Mouse (Mus musculus): ENCODE results near the gene Ano6.

- TF ChIP-seq CTCF (IDR thresholded peaks at IDR 0.05; ENCODE audit: extremely low read depth, insufficient read depth, insufficient read length, insufficient replicate concordance) (peak; percentile 87), POLR2A (IDR thresholded peaks at IDR 0.05; ENCODE audit: low read depth, low read length) (no peak)
These were observed 27.9 kb upstream of the Ano6 start for GRCm38 (mm10) chr15:95762661-95763303.

Data from spleen, adult 2 months (tissue).